Mouse (Mus musculus) thymus, adult 18-20 months (tissue): Measurements from ENCODE around the gene Olfr845.

Experiments
- DNase-seq, 2 experiments: peaks; one replicate each; pipeline ENCODE4 v3.0.0; 2022; ENCODE audit warnings: mixed read lengths in 2 of 2

Olfr845 gene

GRCm38 (mm10) chr9:19336157-19336556 is at the start of gene Olfr845:
Gene Olfr845, plus strand, starts transcription at chr9:19336457.
- DNase-seq: no peak

GRCm38 (mm10) chr9:19316047-19316446 is 20.2 kb upstream of the Olfr845 start, which contains the start of gene Olfr844:
Gene Olfr844, plus strand, starts transcription at chr9:19316347.
- no peak for DNase-seq

- no peak for DNase-seq
Observed at GRCm38 (mm10) chr9:19363905-19364304, 27.6 kb downstream of the Olfr845 start, which contains the start of gene Olfr846. Gene Olfr846, minus strand, starts transcription at chr9:19364005.

- no peak for DNase-seq
Observed at GRCm38 (mm10) chr9:19378569-19378968, 42.3 kb downstream of the Olfr845 start, which contains the start of gene Olfr847. Gene Olfr847, minus strand, starts transcription at chr9:19378669.
